Mouse (Mus musculus) neural tube, embryonic 13.5 days (tissue): ENCODE measurements around the gene Bin2. TPM values are rescaled to one million over a fixed set of nuclear protein-coding genes. Genes with fewer than 3 reads are reported as not detected.

ENCODE experiments used
- ATAC-seq: fragments of 200-750 bp; cut with Nextera tagmentation; 2 replicates; pipeline ENCODE4 v1.8.0; 2017; ENCODE audit warnings: low read depth, mild to moderate bottlenecking, moderate TSS enrichment, moderate library complexity
- H3K27ac ChIP-seq: fragments of 300-500 bp; sonication (generic); replicated peaks from 2 replicates; pipeline ENCODE4 v1.5.1; 2015; ENCODE audit warnings: moderate library complexity, mild to moderate bottlenecking, inconsistent platforms
- H3K27me3 ChIP-seq: fragments of 300-500 bp; sonication (generic); 2 replicates; pipeline ENCODE4 v1.6.1; 2015; ENCODE audit warnings: mild to moderate bottlenecking, inconsistent platforms
- H3K36me3 ChIP-seq: fragments of 300-500 bp; sonication (generic); 2 replicates; pipeline ENCODE4 v1.6.1; 2015; ENCODE audit warnings: mild to moderate bottlenecking, inconsistent platforms
- H3K4me1 ChIP-seq: fragments of 300-500 bp; sonication (generic); replicated peaks from 2 replicates; pipeline ENCODE4 v1.6.1; 2015; ENCODE audit warnings: inconsistent platforms
- H3K4me2 ChIP-seq: fragments of 300-500 bp; sonication (generic); 2 replicates; pipeline ENCODE4 v1.6.1; 2015; ENCODE audit warnings: inconsistent platforms, mild to moderate bottlenecking, moderate library complexity
- H3K4me3 ChIP-seq: fragments of 300-500 bp; sonication (generic); 2 replicates; pipeline ENCODE4 v1.5.1; 2015; ENCODE audit warnings: mild to moderate bottlenecking, inconsistent platforms
- H3K9ac ChIP-seq: fragments of 300-500 bp; sonication (generic); 2 replicates; pipeline ENCODE4 v1.6.1; 2015; ENCODE audit warnings: moderate library complexity, mild to moderate bottlenecking, inconsistent platforms
- H3K9me3 ChIP-seq: fragments of 300-500 bp; sonication (generic); 2 replicates; pipeline ENCODE4 v1.6.1; 2016; ENCODE audit warnings: inconsistent platforms
- WGBS: fragments of 180-500 bp; shearing (Covaris S2); methylation state at CpG from one replicate; pipeline ENCODE4 v1.1.7; 2015; 5-methylcytosine and 5-hydroxymethylcytosine counted together
- microRNA-seq: library from miRNA; unstranded; fragments of <30 nt; microRNA quantifications from one replicate; pipeline ENCODE4, GENCODE M21; 2016
- polyA plus RNA-seq: library from polyadenylated mRNA; unstranded; fragments of >200 nt; fragmentation: Nextera tagmentation; extraction: Ambion mirVana; gene quantifications from 2 replicates; pipeline ENCODE4 v1.2.1, GENCODE M21; 2015

The Bin2 gene
- polyA plus RNA-seq, 1 experiment from 2014 or later = 2.8 TPM

DNA sequence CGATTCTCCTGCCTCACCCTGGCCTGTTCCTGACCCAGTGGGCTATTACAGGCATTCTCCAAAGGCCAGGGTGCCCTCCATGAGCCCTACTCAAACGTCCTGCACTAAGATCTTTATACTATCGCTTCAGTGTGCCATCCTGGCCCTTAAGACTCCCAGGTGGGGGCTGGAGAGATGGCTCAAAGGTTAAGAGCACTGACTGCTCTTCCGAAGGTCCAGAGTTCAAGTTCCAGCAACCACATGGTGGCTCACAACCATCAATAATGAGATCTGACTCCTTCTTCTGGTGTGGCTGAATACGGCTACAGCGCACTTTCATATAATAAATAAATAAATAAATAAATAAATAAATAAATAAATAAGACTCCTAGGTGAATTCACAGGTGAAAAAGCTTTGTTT is 76.5 kb downstream of the Bin2 start:
- H3K9me3 ChIP-seq = no peaks in the 10 kb centered on the region
- H3K9ac ChIP-seq = no peak overlapping the region
- H3K4me2 ChIP-seq = no peak overlapping the region
- no peak overlapping the region for H3K27ac ChIP-seq
- H3K36me3 ChIP-seq = peaks cover 37% of the 10 kb centered on the region
- no peak for ATAC-seq
- no peaks in the 10 kb centered on the region for H3K4me1 ChIP-seq
- H3K4me3 ChIP-seq = no peak overlapping the region
- WGBS = 84% methylated on average over 6 of the region's 6 CpGs
- no peaks in the 10 kb centered on the region for H3K27me3 ChIP-seq

Small RNA genes within 50 kb of the gene (microRNA-seq; reads per million reads assigned to microRNA genes)
- gene Mir6961 = not detected

Other genes starting within 250 kb of the Bin2 start
- gene Gm5475, start 247.4 kb downstream of the Bin2 start, polyA plus RNA-seq = 0.10 TPM in 1 of 2 replicates, not detected in the other
- gene Slc11a2, start 244.5 kb downstream of the Bin2 start, polyA plus RNA-seq = 22.3 and 23.4 TPM in 2 replicates
- 54.0 and 57.9 TPM in 2 replicates for gene Letmd1, start 200.5 kb downstream of the Bin2 start, polyA plus RNA-seq
- 39.1 and 43.8 TPM in 2 replicates for gene Csrnp2, start 174.1 kb downstream of the Bin2 start, polyA plus RNA-seq
- gene Tfcp2, start 117.5 kb downstream of the Bin2 start, polyA plus RNA-seq = 35.4 and 36.8 TPM in 2 replicates
- 38.8 and 41.6 TPM in 2 replicates for gene Pou6f1, start 69.6 kb downstream of the Bin2 start, polyA plus RNA-seq
- 161 and 162 TPM in 2 replicates for gene Dazap2, start 54.2 kb downstream of the Bin2 start, polyA plus RNA-seq
- 3.1 and 4.1 TPM in 2 replicates for gene Smagp, start 32.6 kb downstream of the Bin2 start, polyA plus RNA-seq
- 1.2 and 2.5 TPM in 2 replicates for gene Cela1, start 18.4 kb upstream of the Bin2 start, polyA plus RNA-seq
- gene Galnt6, start 59.8 kb upstream of the Bin2 start, polyA plus RNA-seq = 0.28 and 0.38 TPM in 2 replicates
- 17.9 and 20.3 TPM in 2 replicates for gene Slc4a8, start 92.2 kb upstream of the Bin2 start, polyA plus RNA-seq
- gene Scn8a, start 200.3 kb upstream of the Bin2 start, polyA plus RNA-seq = 17.6 and 18.2 TPM in 2 replicates